Mouse (Mus musculus) right cerebral cortex, adult 2 months (tissue): ENCODE measurements around the gene Zfp185.
A peak's percentile ranks its signal among the peaks of the same experiment; 100 is the strongest.

Experiments
- DNase-seq, 2 experiments: peaks; one replicate each; pipeline ENCODE4 v3.0.0; 2021 to 2022; ENCODE audit warnings: low spot score in 2 of 2

The Zfp185 gene

GRCm38 (mm10) chrX:72986841-72987519 is at the start of gene Zfp185:
Gene Zfp185, plus strand, starts transcription at chrX:72987339.
- DNase-seq, result no peak

DNA sequence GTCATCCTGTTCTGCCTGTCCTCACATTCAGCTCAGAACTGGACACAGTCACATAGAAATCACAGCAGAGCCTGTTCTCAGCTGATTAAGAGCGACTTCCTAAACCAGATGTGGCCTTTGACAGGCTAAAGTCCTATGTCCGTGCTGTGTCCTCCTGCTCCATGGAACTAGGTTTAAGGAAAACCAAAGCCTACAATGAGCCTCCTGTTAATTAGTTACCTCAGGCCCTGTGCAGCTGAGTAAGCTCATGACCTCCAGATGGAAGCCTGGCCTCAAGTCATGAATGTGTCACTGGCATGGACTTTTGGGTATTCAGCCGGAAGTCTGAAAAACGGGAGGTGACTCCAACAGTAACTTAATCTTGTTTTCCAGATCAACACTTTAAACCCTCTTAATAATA is 33.7 kb upstream of the Zfp185 start:
- DNase-seq, result no peak

DNA sequence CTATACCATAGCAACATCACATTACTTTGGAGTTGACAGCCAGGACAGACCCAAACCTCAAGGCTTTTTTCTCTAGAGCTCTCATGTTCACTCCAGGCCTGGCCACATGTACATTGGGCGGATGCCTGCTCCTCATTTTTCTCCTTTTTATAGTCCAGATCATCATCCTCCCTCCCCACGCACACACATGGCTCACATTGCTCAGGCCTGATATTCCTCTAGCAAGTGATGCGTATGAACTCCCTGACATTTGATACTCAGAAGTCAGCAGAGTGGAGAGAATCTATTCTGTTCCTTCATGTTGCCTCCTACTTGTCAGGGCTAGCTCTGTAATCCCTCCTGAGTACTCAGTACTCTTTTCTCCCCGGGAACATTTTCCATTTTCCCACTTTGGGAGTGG is 30.7 kb upstream of the Zfp185 start:
- DNase-seq, result no peak

DNA sequence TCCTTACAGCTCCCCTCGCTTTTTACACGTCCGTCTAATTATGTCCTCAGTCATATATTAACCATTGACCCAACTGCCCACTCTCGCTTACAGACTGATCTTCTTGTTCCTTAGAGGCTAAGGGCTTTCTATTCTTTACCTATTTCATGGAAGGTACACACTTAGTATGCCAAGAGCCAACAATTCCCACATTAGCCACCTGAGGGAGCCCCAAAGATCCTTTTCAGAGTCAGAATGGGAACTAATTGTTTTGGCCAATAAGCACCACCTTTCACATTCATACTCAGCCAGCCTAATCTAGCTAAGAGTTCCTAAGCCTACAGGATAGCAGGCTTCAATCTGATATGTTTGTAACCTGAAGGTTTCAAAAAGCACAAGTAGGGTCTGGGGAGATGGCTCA is 26.7 kb upstream of the Zfp185 start:
- peak; percentile 32 to 39 for DNase-seq

DNA sequence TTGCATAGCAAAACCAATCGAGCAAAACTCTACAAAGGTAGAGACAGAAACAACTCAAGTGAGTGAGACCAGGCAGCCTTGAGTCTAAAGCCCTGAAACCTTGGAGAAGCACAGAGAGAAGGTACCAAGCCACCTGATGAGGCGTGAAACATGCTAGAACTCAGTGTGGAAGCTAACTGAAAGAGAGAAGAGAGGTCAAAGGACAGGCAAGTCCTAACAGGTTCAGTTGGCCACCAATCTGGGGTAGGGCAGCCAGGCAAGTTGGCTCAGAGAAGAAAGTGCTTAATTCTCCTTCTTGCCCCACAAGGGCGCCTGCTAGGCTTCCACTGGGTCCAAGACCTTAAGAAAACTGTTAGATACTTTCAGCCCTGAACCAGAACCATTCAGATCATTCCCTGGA is 25.6 kb upstream of the Zfp185 start:
- DNase-seq, result no peak

GRCm38 (mm10) chrX:72962743-72963142 is 24.4 kb upstream of the Zfp185 start:
- no peak for DNase-seq

GRCm38 (mm10) chrX:72982831-72983230 is 4.3 kb upstream of the Zfp185 start:
- DNase-seq, result no peak

GRCm38 (mm10) chrX:72985607-72986006 is 1.5 kb upstream of the Zfp185 start:
- no peak for DNase-seq

- DNase-seq, result no peak
These were observed 374 bp downstream of the Zfp185 start for GRCm38 (mm10) chrX:72987520-72987905.

DNA sequence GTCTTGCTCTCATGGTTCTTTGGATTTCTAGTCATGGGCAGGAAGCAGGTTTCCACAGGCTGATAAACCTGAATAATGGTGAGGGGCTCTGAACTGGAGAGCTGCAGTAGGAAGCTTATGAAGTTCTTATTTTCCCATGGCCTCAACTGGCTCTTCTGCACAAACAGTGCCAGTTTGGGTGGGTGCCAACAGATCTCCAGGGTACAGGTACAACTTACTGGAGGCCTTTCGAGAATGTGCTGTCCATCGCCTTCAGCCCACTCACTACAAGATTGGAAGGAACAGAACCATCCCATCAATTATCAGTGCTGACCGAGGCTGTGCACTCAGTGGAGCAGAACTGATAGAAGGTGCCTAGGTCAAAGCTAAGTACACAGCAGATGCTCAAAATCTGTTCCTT is 1.3 kb downstream of the Zfp185 start:
- no peak for DNase-seq

- DNase-seq, result no peak
These were observed 3.4 kb downstream of the Zfp185 start for GRCm38 (mm10) chrX:72990581-72990980.

GRCm38 (mm10) chrX:72992291-72992919 is 5.3 kb downstream of the Zfp185 start:
- no peak for DNase-seq

GRCm38 (mm10) chrX:72995542-72995941 is 8.4 kb downstream of the Zfp185 start:
- DNase-seq, result no peak

- DNase-seq, result no peak
These were observed 16.0 kb downstream of the Zfp185 start for GRCm38 (mm10) chrX:73003110-73003509.

GRCm38 (mm10) chrX:73005678-73006077 is 18.5 kb downstream of the Zfp185 start:
- no peak for DNase-seq

DNA sequence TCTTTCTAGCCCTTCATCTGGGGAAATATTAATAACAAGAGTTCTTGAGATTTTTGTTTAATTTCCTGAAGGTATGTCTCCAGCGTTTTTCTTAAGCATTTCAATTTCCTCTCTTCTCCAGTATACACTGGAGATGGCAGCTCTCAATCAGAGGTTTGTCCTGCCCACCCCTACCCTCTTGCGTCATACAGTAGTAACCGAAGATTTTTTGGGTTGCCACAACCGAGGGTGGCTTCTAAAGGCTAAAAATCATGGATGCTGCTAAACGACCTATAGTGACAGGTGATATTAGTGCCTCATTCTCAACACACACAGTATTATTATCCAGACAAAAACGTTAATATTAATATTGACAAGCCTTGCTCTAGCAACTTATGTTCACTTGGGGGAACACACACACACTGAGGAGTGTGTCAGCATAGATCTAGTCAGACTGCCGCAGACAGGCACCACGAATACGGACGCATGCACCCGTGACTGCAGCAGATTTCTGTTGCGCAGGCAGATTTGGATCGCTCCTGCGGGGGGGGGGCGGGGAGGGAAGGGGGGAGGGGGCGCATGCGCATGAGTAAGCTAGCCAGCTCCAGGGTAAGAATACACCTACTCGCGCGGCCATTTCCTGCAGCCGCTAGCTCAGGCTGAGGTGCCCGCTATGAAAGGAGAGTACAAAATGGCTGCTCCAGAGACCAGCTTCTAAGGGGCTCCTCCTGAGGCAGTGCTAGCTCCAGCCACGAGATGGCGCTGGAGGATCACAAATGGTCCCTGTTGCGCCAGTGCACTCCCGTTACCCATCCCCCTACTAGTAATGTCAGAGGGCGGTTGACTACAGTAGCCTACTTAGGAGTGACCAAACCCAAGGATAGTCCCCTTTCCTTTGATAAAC is 20.7 kb downstream of the Zfp185 start:
- peak; percentile 91 to 92 for DNase-seq

- no peak for DNase-seq
These were observed 25.7 kb downstream of the Zfp185 start for GRCm38 (mm10) chrX:73012846-73013245.

- no peak for DNase-seq
These were observed 49.9 kb downstream of the Zfp185 start, which contains the start of gene Pnma5 for GRCm38 (mm10) chrX:73037003-73037402. Gene Pnma5, minus strand, starts transcription at chrX:73037103.

DNA sequence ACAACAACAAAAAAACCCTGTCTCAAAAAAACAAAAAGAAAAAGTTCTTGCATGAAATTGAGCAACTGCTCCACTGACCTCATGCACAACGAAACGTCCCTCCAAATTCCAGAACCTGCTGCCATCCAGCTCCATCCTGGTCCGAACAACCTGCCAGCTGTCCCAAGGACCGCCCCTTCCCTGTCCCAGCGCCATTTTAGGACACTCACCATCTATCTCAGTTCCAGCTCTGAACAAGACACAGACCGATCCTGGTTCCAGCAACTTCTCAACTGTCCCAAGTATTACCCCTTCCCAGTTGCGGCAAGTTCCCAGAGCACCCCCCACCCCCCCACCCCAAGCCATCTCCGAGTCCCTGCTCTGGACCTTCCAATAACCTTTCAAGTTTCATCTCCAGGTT is 51.7 kb downstream of the Zfp185 start:
- no peak for DNase-seq

- DNase-seq, result no peak
These were observed 52.5 kb downstream of the Zfp185 start for GRCm38 (mm10) chrX:73039666-73040065.

DNA sequence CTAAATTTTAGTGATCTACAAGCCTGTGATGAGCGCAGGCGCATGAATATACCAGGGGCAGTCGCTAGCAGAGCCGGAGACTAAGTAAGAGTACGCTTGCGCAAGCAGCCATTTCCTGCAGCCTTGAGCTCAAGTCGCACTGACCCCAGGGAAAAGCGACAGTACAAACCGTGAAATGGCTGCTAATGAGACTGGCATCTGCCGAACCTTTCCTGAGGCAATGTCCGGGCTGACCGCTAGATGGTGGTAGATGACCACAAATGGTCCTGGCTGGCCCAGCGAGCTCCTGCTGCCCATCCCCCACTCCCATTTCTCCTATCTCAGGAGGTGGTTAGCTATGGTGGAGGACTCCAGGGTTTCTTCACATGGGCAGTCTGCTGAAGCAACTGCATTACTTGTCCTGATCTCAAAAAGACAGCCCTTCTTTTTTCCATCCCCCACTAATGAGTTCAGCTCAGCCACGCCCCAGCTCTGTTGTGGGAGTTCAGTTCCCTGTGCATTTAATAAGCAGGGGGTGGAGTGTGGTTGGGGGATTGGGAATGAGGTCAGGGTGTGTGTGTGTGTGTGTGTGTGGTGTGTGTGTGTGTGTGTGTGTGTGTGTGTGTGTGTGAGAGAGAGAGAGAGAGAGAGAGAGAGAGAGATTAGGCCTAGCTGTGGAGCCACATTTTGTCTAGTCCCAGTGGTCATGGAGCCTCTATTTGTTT is 66.9 kb downstream of the Zfp185 start:
- peak; percentile 93 to 96 for DNase-seq

DNA sequence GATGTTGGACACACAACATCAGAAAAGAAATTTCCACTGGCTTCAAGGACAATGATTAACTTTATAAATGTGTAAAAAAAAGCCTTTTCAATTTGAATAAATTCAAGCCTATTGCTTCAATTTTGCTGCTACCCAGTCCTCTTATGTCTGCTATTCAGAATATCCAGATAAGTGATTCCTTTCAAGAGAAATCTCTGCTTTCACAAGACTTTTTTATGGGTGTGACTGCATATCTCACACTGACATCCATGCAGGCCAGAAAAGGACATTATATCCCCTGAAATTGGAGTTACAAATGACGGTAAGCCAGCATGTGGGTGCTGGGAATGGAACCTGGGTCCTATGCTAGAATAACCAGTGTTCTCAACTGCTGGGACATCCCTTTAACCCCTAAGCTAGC is 74.4 kb downstream of the Zfp185 start:
- no peak for DNase-seq
